Mouse (Mus musculus) MEL (cell line): ENCODE data around the gene Tkt. TPM values are rescaled to one million over a fixed set of nuclear protein-coding genes. Genes with fewer than 3 reads are reported as not detected.

Experiments used
- DNase-seq: peaks from one replicate; pipeline ENCODE4 v3.0.0; 2011; ENCODE audit warnings: low read depth, low spot score
- H3K27ac ChIP-seq: 2 replicates; pipeline ENCODE4 v1.5.1; 2012; ENCODE audit warnings: low read depth, mild to moderate bottlenecking, control low read depth, low read length, moderate library complexity; ENCODE audit not compliant: control insufficient read depth
- H3K27me3 ChIP-seq, 2 experiments: fragments of 150-350 bp in 1 of 2; sonication (generic) in 1 of 2; 2 replicates each; pipeline ENCODE4 v1.6.1; 2012; ENCODE audit warnings: low read length in 2 of 2, mild to moderate bottlenecking in 2 of 2, improper control_type of control experiment in 1 of 2, moderate library complexity in 1 of 2; ENCODE audit not compliant: insufficient read depth in 2 of 2, control insufficient read depth in 1 of 2
- H3K36me3 ChIP-seq, 2 experiments: 2 replicates each; pipeline ENCODE4 v1.6.1; 2012 to 2014; ENCODE audit warnings: low read length in 2 of 2, improper control_type of control experiment in 1 of 2, inconsistent platforms in 1 of 2, mild to moderate bottlenecking in 1 of 2; ENCODE audit not compliant: insufficient read depth in 2 of 2, control insufficient read depth in 1 of 2
- H3K4me1 ChIP-seq, 2 experiments: fragments of 150-350 bp in 1 of 2; sonication (generic) in 1 of 2; 2 replicates each; pipeline ENCODE4 v1.6.1; 2012; ENCODE audit warnings: low read length in 2 of 2, improper control_type of control experiment in 1 of 2, mild to moderate bottlenecking in 1 of 2; ENCODE audit not compliant: insufficient read depth in 2 of 2, control insufficient read depth in 1 of 2
- H3K4me3 ChIP-seq, 2 experiments: fragments of 150-350 bp in 1 of 2; sonication (generic) in 1 of 2; 2 replicates each; pipeline ENCODE4 v1.5.1; 2012; ENCODE audit warnings: low read depth in 2 of 2, low read length in 2 of 2, mild to moderate bottlenecking in 2 of 2, moderate library complexity in 2 of 2, control low read depth in 1 of 2, improper control_type of control experiment in 1 of 2; ENCODE audit not compliant: control insufficient read depth in 1 of 2, insufficient read depth in 1 of 2
- H3K79me2 ChIP-seq: 2 replicates; pipeline ENCODE4 v1.6.1; 2012; ENCODE audit warnings: mild to moderate bottlenecking, low read length, moderate library complexity; ENCODE audit not compliant: control insufficient read depth, poor library complexity, insufficient read depth
- H3K9ac ChIP-seq: 2 replicates; pipeline ENCODE4 v1.6.1; 2012; ENCODE audit warnings: low read depth, mild to moderate bottlenecking, control low read depth, low read length, moderate library complexity; ENCODE audit not compliant: control insufficient read depth, poor library complexity, severe bottlenecking
- H3K9me3 ChIP-seq: fragments of 150-350 bp; sonication (generic); replicated peaks from 2 replicates; pipeline ENCODE4 v1.6.1; 2012; ENCODE audit warnings: mild to moderate bottlenecking, low read length, improper control_type of control experiment, moderate library complexity; ENCODE audit not compliant: insufficient read depth
- CHD1 ChIP-seq: IDR thresholded peaks from 2 replicates; pipeline ENCODE4 v1.6.1; 2012; ENCODE audit warnings: low read depth, mild to moderate bottlenecking, inconsistent platforms, low read length, improper control_type of control experiment
- CTCF ChIP-seq, 3 experiments: IDR thresholded peaks in 2 of 3; conservative IDR thresholded peaks in 1 of 3; 2 replicates each; pipeline ENCODE4 v1.5.1; 2011 to 2012; ENCODE audit warnings: low read length in 3 of 3, low read depth in 2 of 3, mild to moderate bottlenecking in 2 of 3, improper control_type of control experiment in 1 of 3, inconsistent platforms in 1 of 3, mixed read lengths in 1 of 3, moderate library complexity in 1 of 3; ENCODE audit not compliant: control insufficient read depth in 1 of 3, insufficient read depth in 1 of 3, poor library complexity in 1 of 3, severe bottlenecking in 1 of 3
- E2F4 ChIP-seq: IDR thresholded peaks from 2 replicates; pipeline ENCODE4 v1.6.1; 2011; ENCODE audit warnings: low read depth, low read length, improper control_type of control experiment, borderline replicate concordance
- ELF1 ChIP-seq: IDR thresholded peaks from 2 replicates; pipeline ENCODE4 v1.6.1; 2014; ENCODE audit warnings: low read depth, mild to moderate bottlenecking, inconsistent platforms, low read length, improper control_type of control experiment, moderate library complexity
- EP300 ChIP-seq, 2 experiments: IDR thresholded peaks; 2 replicates each; pipeline ENCODE4 v1.6.1; 2011; ENCODE audit warnings: improper control_type of control experiment in 2 of 2, low read length in 2 of 2, low read depth in 1 of 2, mild to moderate bottlenecking in 1 of 2
- ETS1 ChIP-seq: IDR thresholded peaks from 2 replicates; pipeline ENCODE4 v1.6.1; 2012; ENCODE audit warnings: low read depth, mild to moderate bottlenecking, inconsistent platforms, low read length, improper control_type of control experiment, moderate library complexity
- GATA1 ChIP-seq: IDR thresholded peaks from 2 replicates; pipeline ENCODE4 v1.6.1; 2011; ENCODE audit warnings: low read depth, low read length, improper control_type of control experiment
- HCFC1 ChIP-seq: IDR thresholded peaks from 2 replicates; pipeline ENCODE4 v1.6.1; 2012; ENCODE audit warnings: low read depth, mild to moderate bottlenecking, inconsistent platforms, low read length, improper control_type of control experiment, moderate library complexity
- JUND ChIP-seq: IDR thresholded peaks from 2 replicates; pipeline ENCODE4 v1.6.1; 2011; ENCODE audit warnings: low read depth, mild to moderate bottlenecking, improper control_type of control experiment, low read length
- KAT2A ChIP-seq: conservative IDR thresholded peaks from 2 replicates; pipeline ENCODE4 v1.6.1; 2012; ENCODE audit warnings: low read depth, low read length, improper control_type of control experiment, inconsistent platforms
- MAFK ChIP-seq: IDR thresholded peaks from 2 replicates; pipeline ENCODE4 v1.6.1; 2011; ENCODE audit warnings: low read depth, mild to moderate bottlenecking, low read length, improper control_type of control experiment, borderline replicate concordance
- MAX ChIP-seq: IDR thresholded peaks from 2 replicates; pipeline ENCODE4 v1.6.1; 2011; ENCODE audit warnings: low read length, improper control_type of control experiment
- MAZ ChIP-seq: IDR thresholded peaks from 2 replicates; pipeline ENCODE4 v1.6.1; 2012; ENCODE audit warnings: low read depth, mild to moderate bottlenecking, inconsistent platforms, low read length, improper control_type of control experiment
- MEF2A ChIP-seq: IDR thresholded peaks from 2 replicates; pipeline ENCODE4 v1.6.1; 2014; ENCODE audit warnings: low read depth, mild to moderate bottlenecking, inconsistent platforms, low read length, improper control_type of control experiment; ENCODE audit not compliant: poor library complexity, insufficient replicate concordance, severe bottlenecking; ENCODE audit errors: extremely low read depth
- MXI1 ChIP-seq: IDR thresholded peaks from 2 replicates; pipeline ENCODE4 v1.6.1; 2011; ENCODE audit warnings: mild to moderate bottlenecking, low read depth, low read length, improper control_type of control experiment
- MYC ChIP-seq: IDR thresholded peaks from 2 replicates; pipeline ENCODE4 v1.6.1; 2011; ENCODE audit warnings: low read depth, mild to moderate bottlenecking, low read length, improper control_type of control experiment, moderate library complexity
- POLR2A ChIP-seq, 2 experiments: IDR thresholded peaks; 2 replicates each; pipeline ENCODE4 v1.6.1; 2011 to 2012; ENCODE audit warnings: low read length in 2 of 2, mild to moderate bottlenecking in 2 of 2, control low read depth in 1 of 2, improper control_type of control experiment in 1 of 2, low read depth in 1 of 2, moderate library complexity in 1 of 2; ENCODE audit not compliant: control insufficient read depth in 1 of 2, insufficient read depth in 1 of 2, poor library complexity in 1 of 2
- POLR2AphosphoS2 ChIP-seq: IDR thresholded peaks from 2 replicates; pipeline ENCODE4 v1.6.1; 2011; ENCODE audit warnings: low read length, improper control_type of control experiment
- POLR2AphosphoS5 ChIP-seq: IDR thresholded peaks from 2 replicates; pipeline ENCODE4 v1.6.1; 2012; ENCODE audit warnings: low read depth, borderline replicate concordance, mild to moderate bottlenecking, inconsistent platforms, low read length, moderate library complexity, mixed read lengths
- RAD21 ChIP-seq: IDR thresholded peaks from 2 replicates; pipeline ENCODE4 v1.6.1; 2011; ENCODE audit warnings: mild to moderate bottlenecking, low read depth, low read length, improper control_type of control experiment
- RCOR1 ChIP-seq: IDR thresholded peaks from 2 replicates; pipeline ENCODE4 v1.6.1; 2012; ENCODE audit warnings: low read depth, mild to moderate bottlenecking, inconsistent platforms, low read length, improper control_type of control experiment
- TAL1 ChIP-seq: IDR thresholded peaks from 2 replicates; pipeline ENCODE4 v1.6.1; 2012; ENCODE audit warnings: mild to moderate bottlenecking, inconsistent platforms, low read length, moderate library complexity, mixed read lengths
- TBP ChIP-seq: IDR thresholded peaks from 2 replicates; pipeline ENCODE4 v1.8.0; 2011; ENCODE audit warnings: low read depth, low read length, improper control_type of control experiment
- UBTF ChIP-seq: IDR thresholded peaks from 2 replicates; pipeline ENCODE4 v1.6.1; 2012; ENCODE audit warnings: low read depth, mild to moderate bottlenecking, inconsistent platforms, low read length, improper control_type of control experiment, moderate library complexity, borderline replicate concordance; ENCODE audit not compliant: insufficient read depth
- USF2 ChIP-seq, 2 experiments: IDR thresholded peaks; 2 replicates each; pipeline ENCODE4 v1.6.1; 2011 to 2012; ENCODE audit warnings: improper control_type of control experiment in 2 of 2, low read length in 2 of 2, borderline replicate concordance in 1 of 2, inconsistent platforms in 1 of 2, low read depth in 1 of 2, mild to moderate bottlenecking in 1 of 2; ENCODE audit not compliant: insufficient read depth in 1 of 2
- ZC3H11A ChIP-seq: IDR thresholded peaks from 2 replicates; pipeline ENCODE4 v1.6.1; 2012; ENCODE audit warnings: low read depth, mild to moderate bottlenecking, inconsistent platforms, low read length, improper control_type of control experiment
- ZNF384 ChIP-seq: IDR thresholded peaks from 2 replicates; pipeline ENCODE4 v1.6.1; 2012; ENCODE audit warnings: low read depth, mild to moderate bottlenecking, inconsistent platforms, low read length, improper control_type of control experiment
- polyA plus RNA-seq, 2 experiments: library from polyadenylated mRNA; stranded (reverse) in 1 of 2; unstranded in 1 of 2; fragments of >175 nt in 1 of 2; fragments of >200 nt in 1 of 2; gene quantifications; 2 replicates each; pipeline versions ENCODE4 v1.2.1 to v1.2.4; 2012; ENCODE audit warnings: low replicate concordance in 2 of 2, low read depth in 1 of 2; ENCODE audit not compliant: insufficient read length in 2 of 2, insufficient read depth in 1 of 2, missing spikeins in 1 of 2
- total RNA-seq: library from RNA; depleted of rRNA; stranded (reverse); fragments of 300-350 nt; gene quantifications from 2 replicates; pipeline ENCODE4 v1.2.3, GENCODE M21; 2012

The Tkt gene
- total and polyA plus RNA-seq, 3 experiments: 115 to 1,273 (median 640) TPM

DNA sequence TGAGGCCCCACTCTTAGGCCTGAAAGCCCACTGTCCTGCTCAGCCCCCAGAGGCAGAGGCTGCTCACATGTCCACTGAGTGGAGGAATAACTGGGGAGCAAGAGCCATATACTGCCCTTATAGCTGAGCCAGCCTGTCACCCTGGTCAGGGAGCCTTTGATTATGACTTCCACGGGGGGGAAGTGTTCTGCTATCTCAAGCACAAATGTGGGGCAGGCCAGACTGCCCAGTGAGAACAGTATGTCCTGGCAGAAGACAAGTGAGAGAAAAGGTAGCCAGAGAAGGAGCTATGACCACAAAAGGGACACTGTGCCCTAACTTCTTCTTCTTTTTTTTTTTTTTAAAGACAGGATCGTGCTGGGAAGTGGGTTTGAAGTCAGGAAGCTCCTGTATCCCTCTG, 49.0 kb downstream of the Tkt start:
- Histone ChIP-seq H3K9me3 (no peaks in the 10 kb centered on the region), H3K9ac (no peak overlapping the region), H3K4me1 (no peaks in the 10 kb centered on the region), H3K27ac (no peak overlapping the region)
- DNase-seq: no peak
- TF ChIP-seq MAFK (no peak), MXI1 (no peak), MAX (no peak), MAZ (no peak), CTCF (IDR thresholded peaks at IDR 0.05 in 2 of 3, conservative IDR thresholded peaks at IDR 0.05 in 1 of 3; ENCODE audit: control insufficient read depth in 1 of 3, insufficient read depth in 1 of 3, low read depth in 2 of 3, low read length in 3 of 3, poor library complexity in 1 of 3, severe bottlenecking in 1 of 3) (no peak), POLR2AphosphoS5 (no peak), UBTF (no peak), TBP (no peak), KAT2A (no peak), HCFC1 (no peak), USF2 (IDR thresholded peaks at IDR 0.05; ENCODE audit: borderline replicate concordance in 1 of 2, insufficient read depth in 1 of 2, low read depth in 1 of 2, low read length in 2 of 2) (no peak), E2F4 (no peak), MEF2A (no peak), ELF1 (no peak), CHD1 (no peak), EP300 (IDR thresholded peaks at IDR 0.05; ENCODE audit: low read depth in 1 of 2, low read length in 2 of 2) (no peak), POLR2AphosphoS2 (no peak)
- TF ChIP-seq, all 39 proteins: peak for 0
- H3K36me3 ChIP-seq: peaks cover 0 to 6% of the 10 kb centered on the region in 2 experiments; a peak in 2 of 4 replicates
- no peaks in the 10 kb centered on the region for H3K27me3 ChIP-seq
- H3K4me3 ChIP-seq: no peak overlapping the region
- no peaks in the 10 kb centered on the region for H3K79me2 ChIP-seq

DNA sequence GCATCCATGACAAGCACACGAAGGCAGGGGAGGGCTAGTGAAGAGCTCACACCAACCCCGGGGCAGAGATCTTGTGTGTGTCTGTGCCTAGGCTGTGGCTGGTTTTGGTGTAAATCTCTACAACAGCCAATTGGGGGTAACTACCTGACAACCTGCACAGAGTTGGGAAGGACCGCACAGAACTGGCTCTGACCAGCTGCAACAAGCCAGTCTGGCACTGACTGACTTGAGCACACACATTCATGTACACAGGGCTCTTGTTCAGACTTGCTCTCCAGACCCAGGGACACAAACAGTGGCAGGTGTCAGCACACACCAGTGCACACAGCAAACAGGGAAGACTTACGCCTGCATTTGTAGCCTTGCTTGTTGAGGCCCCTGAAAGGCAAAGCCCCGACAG, 58.7 kb downstream of the Tkt start:
- Histone ChIP-seq H3K4me3 (no peak overlapping the region), H3K27ac (no peak overlapping the region), H3K9ac (no peak overlapping the region), H3K27me3 (no peaks in the 10 kb centered on the region), H3K36me3 (peaks cover 3 to 11% of the 10 kb centered on the region in 2 experiments), H3K9me3 (no peaks in the 10 kb centered on the region), H3K79me2 (no peaks in the 10 kb centered on the region; the same call in 1 of the 2 replicates), H3K4me1 (peaks cover 2 to 6% of the 10 kb centered on the region in 2 experiments; a peak in 3 of 4 replicates)
- TF ChIP-seq GATA1 (no peak), ZC3H11A (no peak), RAD21 (no peak), UBTF (no peak), MAFK (no peak), KAT2A (no peak), MYC (no peak), MAZ (no peak), TBP (no peak), TAL1 (no peak), EP300 (IDR thresholded peaks at IDR 0.05; ENCODE audit: low read depth in 1 of 2, low read length in 2 of 2) (no peak), RCOR1 (no peak), CTCF (IDR thresholded peaks at IDR 0.05 in 2 of 3, conservative IDR thresholded peaks at IDR 0.05 in 1 of 3; ENCODE audit: control insufficient read depth in 1 of 3, insufficient read depth in 1 of 3, low read depth in 2 of 3, low read length in 3 of 3, poor library complexity in 1 of 3, severe bottlenecking in 1 of 3) (no peak), ZNF384 (no peak), POLR2A (IDR thresholded peaks at IDR 0.05; ENCODE audit: control insufficient read depth in 1 of 2, insufficient read depth in 1 of 2, low read depth in 1 of 2, low read length in 2 of 2, poor library complexity in 1 of 2) (no peak), JUND (no peak), HCFC1 (no peak), ETS1 (no peak), ELF1 (no peak)
- DNase-seq: no peak
